Mouse (Mus musculus): ENCODE measurements around the gene Susd6.
"Not testable (repeated sequence)": the region's sequence is repeated elsewhere in the genome, so short reads cannot be mapped to it uniquely, and the experiment has no call there.

Gene Susd6

DNA sequence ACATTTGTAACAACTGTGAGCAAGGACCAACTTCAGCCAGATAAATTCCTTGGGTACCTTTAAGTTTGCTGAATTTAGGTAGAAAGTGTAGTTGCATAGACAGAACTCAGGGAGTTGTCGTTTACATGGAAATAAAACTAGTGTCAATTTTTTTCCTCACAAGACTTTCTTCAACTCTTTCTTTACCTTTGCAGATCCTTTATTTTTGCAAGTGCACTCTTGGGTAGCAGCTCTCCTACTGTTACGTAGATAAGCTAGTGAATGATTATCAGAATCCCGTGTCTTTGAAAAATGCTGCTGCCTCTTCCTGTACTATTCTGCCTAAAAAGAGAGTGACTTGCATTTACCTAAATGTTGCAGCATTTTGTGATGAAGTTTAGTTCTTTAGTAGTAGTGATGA is 24.2 kb downstream of the Susd6 start:
- DNase-seq: no peak

DNA sequence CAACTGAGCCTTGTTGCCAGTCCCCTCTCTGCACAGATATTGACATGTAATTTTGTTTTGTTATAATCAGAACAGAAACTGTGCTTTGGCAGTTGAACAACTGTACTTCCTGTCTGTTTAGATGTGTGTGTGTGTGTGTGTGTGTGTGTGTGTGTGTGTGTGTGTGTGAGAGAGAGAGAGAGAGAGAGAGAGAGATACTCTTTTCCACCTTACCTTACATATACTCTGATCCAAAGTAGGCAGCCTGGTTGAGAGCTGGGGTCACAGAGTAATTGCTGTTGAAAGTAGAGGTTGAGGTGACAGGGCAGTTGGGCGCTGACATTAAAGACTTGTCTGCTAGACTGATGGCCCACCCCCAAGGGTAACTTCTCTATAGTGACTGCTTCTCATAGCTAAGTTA is 25.0 kb downstream of the Susd6 start:
- peak; percentile 54 for DNase-seq

DNA sequence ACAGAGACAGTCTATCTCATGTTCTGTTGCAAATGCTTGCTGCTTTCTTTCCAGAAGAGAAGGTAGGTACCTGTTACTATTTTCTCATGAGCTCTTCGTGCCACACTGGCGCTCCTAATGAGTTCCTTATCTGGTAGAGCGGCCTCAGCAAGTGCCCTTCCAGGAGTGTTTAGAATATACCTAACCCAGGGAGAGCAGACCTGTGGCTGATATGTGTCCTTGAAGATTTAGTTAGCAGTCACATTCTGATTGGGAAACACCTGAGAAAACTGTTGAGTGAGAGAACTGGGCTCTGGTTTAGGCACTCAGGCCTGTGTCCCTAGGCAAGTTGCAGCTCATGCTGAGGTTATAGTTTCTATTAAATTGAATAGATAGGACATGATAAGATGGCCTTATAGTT is 25.6 kb downstream of the Susd6 start:
- no peak for DNase-seq

DNA sequence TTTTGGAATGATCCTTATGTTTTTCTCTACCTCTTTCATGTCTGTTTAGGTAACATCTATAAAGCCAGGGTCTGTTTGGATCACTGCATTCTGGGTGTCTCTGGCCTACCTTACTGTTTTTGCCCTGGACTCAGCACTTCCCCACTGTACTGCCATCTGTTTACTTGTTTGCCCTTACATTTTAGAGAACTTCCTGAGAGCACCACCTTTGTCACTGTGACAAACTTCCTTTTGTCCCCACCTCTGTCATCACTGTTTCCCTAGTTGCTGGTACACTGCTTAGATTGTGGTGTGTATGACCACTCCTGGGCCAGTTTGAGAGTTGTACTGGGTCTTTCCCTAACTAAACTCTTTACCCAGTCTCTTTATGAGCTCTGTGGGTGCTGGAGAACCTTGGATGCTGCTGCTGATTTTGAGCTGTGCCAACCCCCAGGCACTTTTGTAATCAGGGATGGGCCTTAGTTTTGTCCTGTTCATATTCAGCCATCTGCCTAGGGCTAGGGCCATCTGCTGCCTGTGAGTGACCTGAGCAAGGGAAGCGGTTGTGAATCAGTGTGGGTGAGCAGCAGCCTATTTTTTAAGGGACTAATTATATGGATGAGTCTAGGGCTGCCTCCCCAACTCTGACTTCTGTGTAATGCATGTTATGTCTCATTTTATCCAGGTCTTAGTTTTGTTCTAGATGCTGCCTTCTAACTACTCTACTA is 26.2 kb downstream of the Susd6 start:
- peak; percentile 97 for DNase-seq

DNA sequence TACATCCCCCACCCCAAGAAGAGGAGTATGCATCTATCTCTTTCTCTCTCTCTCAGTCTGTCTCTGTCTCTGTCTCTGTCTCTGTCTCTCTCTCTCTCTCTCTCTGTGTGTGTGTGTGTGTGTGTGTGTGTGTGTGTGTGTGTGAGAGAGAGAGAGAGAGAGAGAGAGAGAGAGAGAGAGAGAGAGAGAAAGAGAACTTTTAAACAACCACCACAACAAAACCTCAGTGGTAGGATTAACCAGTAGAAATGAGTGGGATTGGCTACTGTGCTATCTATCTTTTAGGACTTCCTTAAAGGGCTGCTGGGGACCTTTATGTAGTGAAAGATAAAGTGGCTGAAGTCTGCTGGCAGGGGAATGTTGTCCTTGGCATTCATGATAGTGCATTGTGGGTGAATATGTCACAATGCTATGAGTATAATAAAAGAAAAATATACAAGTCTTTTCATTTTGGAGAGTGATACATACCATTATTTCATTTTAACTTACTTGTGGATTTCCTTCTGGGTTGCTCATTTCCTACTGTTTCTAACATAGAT is 27.5 kb downstream of the Susd6 start:
- DNase-seq: no peak

DNA sequence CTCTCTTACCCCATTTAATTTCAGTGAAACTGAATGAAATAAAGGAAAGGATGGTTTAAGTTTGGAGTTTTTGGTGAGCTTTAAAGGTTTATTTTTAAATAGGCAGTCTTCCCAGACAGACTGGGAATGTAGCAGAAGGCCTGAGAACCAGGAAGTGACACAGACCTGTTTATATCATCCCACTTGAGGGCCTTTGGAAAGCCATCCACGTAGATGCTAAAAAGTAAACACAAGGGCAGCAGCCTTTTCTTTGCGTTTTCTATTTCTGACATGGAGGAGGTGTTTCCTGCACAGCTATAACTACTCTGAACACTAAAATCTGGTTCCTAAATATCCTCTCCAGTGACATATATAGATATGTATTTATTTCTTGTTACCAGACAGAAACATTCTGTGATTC is 28.7 kb downstream of the Susd6 start:
- not testable (repeated sequence) for DNase-seq

DNA sequence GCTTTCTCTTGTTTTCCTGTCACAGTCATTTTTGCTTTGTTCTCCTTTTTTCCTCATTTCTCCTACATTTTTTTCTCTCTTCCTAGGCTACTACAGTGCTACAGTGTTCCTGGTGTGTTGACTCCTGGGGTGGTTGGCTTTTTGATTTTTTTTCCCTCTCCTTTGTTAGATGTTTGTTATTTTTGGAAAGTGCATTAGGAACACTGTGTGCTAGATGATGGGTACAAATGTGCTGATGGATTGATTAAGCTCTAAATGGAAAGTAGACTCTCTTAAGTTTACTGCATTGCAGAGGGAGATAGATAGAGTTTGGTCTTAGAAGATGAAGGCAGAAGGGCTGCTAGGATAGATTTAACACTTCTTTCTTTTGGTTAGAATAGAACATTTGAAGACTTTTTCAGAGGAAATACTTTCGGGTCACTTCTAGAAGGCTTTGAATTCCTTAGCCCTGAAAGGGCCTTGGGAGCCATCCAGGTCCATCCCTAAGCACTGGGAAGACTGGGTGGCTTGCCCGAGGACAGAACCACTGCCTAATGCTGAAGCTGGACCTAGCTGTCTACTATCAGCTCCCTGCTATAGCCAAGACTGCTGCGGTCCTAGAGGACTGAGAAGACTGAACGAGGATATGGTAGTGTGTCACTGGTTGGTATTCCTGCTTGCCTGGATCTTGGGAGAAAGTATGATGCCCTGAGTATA is 31.1 kb downstream of the Susd6 start:
- no peak for DNase-seq

DNA sequence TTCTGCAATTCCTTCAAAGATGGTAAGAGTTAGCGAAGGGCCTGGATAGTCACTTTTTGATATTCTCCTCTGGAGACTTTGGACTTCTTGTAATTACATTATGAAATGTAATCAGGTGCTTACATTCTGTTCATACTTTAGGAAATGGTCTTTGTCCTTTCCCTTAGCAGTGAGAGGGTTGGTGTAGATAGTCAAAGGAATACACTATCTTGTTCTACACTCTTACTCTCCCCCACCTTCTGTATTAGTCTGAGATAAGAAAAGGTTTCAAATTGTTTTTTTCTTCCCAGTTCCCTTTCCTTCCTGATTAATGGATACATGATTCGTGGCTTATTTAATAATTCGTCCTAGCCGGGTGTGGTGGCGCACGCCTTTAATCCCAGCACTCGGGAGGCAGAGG is 32.2 kb downstream of the Susd6 start:
- no peak for DNase-seq

DNA sequence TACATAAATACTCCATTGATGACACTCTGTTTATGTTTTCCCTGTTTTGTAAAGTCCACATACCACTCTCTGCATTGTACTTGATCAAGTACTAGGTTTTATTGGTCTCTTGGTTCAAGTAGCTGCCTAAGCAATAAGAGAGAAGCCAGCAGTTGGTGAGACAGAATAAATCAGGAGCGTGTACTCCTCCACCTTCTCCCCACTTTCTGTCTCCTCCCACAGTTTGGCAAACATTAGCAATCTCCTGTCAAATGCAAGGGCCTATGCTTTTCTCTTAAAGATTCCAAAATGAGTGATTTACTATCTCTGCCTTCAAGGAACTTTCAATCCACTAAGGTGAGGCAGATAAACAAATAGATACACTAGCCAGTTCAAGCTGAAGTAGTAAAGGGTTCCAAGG is 33.9 kb downstream of the Susd6 start:
- DNase-seq: no peak

DNA sequence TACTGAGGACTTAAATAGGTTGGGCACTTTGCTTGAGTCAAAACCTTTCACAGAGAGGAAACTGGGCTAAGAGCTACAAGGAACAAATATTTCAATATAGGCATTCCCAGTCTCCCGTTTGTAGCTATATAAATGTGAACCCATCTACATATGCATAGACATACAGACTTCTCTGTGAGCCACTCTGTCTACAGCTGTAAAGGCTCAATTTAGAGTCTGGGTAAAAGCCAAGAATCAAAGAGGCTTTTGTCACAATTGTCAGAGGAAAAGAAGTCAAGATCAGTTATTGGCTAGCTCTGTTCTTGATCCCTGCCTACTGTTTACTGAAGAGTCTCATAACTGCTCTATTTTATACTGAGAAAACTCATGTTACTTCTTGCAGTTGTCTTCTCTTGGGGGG is 36.1 kb downstream of the Susd6 start:
- no peak for DNase-seq

DNA sequence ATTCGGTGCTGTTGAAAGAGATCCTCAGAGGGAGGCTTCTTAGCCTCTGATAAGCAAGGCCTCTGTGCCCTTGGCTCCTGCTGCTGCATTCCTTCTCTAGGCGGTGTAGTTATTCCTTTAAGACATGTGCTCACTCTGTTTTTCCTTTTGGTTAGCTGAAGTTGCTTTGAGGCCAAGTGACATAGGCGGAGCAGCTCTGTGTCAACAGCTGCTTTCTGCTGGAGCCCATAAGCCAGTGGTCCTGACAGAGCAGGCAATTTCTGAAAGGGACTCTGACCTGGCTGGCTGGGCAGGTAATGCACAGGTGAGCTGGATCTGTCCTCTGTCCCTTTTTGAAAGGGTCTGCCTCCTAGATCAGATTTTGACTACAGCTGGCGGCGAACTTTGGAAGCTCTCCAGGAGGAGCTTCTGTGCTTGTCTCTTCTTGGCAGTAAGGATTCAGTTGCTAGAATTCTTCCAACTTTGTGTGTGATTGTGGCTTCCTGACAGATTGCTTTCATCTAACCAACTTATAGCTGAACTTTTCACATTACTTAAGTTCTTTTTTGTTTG is 37.2 kb downstream of the Susd6 start:
- DNase-seq: peak; percentile 61

DNA sequence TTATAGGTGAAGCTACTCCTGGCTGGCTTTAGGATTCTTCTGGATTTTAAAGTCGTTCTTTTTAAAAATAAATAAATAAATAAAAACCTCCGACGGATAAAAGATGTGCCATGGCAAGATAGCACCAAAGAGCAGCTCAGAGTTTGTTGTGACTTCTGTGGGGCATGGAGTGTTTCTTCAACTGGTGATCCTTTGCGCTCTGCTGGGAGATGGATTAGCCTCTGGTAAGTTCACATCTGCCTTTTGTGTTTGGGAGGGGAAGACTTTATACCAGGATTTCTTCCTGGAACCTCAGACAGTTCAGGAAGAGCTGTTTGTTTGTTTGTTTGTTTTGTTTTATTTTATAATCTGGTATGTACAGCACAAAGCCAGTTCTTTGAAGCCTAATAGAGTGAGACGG is 37.7 kb downstream of the Susd6 start:
- no peak for DNase-seq

DNA sequence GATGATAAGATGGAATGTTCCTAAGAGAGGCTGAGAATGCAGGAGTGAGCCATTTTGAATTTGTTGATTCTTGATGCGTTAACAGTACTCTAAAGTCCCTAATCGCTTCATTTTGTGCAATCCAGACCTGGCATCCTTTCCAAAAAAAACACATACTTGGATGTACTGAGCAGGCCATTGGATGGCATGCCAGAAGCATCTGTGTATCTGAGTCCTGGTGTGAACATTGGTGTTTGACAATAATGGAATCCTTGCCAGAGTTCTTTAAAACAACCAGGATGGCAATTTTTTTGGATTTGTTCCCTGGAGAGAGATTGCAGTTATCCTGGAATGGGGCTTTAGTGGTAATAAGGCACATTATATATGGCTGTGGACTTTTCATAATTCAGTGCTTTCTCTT is 38.6 kb downstream of the Susd6 start:
- DNase-seq: no peak

DNA sequence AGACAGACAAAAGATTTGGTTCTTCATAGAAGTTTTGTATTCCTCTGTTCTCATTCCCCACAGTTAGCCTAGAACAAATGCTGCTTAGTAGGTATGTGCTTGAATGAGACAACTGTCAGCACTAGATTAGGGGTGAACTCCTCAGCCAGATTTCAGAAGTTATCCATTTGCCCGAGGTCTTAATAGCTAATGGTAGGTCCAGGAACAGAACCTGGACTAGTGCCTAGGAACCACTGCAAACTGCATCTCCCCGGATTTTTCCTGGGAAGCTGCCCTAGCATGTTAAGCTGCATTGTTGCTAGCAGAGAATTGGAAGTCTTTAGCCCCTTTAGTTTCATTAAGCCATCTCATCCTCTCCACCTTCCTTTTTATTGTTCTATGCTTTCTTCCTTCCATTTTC is 39.9 kb downstream of the Susd6 start:
- DNase-seq: no peak

DNA sequence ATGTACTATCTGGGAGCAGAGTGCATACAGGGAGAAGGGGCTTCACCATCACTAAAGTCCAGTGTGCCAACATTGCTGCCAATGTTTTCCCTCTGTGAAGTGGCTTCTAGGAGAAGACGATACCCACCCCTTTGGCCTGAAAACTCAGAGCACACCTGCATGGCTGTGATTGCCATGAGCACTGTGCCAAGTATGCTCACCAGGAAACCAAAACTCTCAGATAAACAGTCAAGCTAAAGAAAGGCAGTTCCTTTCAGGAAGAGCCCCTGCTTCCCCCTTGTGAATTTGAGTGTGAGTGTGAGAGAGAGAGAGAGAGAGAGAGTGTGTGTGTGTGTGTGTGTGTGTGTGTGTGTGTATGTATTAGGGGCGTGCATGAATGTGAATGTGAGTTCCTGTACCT is 40.5 kb downstream of the Susd6 start:
- DNase-seq: no peak

DNA sequence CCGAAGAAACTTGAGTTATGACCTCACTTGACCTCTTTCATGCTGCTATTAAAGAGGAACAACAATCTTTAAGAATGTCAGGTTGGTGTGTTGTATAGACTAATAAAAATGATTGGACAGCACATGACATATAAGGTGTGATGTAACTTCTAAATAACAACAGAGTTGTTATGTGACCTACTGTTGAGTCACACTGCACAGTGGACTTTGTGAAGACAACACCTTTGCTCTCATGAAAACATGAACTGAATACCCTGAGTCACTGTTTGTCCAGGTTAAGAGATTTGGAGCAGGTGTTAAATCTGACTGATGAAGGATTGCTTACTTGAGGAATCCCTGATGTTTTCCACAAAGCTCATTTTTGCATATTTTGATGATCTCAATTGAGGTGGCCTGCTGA is 42.0 kb downstream of the Susd6 start:
- DNase-seq: no peak

DNA sequence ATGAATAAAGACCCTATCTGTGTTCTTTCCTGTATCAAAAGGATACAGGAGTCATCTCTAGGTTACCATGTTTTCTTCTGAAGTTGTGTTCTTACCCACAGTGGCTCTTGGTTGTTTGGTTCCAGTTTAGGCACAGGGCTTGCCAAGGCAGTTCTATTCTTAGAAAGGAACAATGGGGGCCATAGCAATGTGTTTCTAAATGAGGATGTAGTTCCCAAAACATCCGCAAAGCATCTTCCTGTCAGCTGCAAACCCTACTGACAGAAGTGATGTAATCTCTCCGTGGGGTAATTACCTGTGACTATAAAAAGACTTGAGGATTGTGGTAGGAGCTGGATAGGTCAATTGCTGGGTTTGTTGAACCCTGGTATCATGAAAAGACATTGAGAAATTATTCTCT is 43.2 kb downstream of the Susd6 start:
- DNase-seq: no peak

DNA sequence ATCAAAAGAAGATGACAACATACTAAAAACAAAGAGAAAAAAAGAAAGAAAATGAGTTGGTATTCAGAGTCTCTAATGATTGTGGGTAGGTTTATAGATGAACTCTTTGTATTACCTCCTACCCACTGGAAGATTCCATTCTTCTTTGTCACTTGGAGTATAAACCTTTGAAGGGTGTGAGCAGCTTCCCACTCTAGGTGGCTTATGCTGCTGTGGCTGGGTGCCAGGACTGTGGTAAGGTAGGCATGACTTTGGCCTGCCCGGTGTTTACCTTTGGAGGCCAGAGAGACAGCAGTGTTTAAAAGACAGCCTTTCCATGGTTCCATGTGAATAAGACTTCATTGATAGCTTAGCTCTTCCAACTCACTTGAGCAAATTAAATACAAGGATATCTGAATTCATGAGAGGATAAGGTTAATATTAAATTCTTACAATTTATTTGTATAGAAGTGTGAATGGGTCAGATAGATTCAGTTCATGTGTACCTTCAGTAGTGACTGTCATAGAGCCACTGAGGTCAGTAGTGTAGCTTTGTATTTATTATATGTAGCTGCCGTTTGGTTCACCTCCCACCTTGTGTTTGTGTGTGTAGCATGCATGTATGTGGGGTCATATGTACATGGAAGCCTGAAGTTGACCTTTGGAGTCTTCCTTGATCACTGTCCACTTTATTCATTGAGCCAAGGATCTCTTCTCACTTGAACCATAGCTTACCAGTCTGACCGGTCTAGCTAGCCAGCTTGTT is 44.0 kb downstream of the Susd6 start:
- peak; percentile 76 for DNase-seq

DNA sequence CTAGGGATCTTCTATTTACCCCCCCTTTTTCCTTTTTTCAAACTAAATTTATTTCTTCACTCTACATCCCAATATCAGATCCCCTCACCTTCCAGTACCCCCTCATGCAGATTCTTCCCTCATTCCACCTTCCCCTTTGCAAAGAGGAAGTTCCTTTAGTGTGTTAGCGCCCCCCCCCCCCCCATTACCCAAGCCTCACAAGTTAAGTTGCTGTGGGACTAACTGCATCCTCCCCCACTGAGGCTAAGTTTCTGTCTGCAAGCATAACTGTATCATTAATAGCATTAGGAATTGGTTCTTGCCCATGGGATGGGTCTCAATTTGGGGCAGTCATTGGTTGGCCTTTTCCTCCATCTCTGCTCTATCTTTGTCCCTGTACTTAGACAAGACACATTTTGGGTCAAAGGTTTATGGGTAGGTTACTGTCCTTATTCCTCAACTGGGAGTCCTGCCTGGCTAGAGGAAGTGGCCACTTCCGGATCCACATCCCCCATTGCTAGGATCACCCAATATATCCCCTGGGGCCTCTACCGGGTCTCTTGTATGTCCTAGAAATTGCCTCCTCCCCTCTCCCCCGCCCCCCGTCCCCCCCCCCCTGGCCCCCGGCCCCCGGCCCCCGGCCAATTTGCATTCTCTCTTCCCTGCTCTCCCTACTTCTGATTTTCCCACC is 44.7 kb downstream of the Susd6 start:
- no peak for DNase-seq

DNA sequence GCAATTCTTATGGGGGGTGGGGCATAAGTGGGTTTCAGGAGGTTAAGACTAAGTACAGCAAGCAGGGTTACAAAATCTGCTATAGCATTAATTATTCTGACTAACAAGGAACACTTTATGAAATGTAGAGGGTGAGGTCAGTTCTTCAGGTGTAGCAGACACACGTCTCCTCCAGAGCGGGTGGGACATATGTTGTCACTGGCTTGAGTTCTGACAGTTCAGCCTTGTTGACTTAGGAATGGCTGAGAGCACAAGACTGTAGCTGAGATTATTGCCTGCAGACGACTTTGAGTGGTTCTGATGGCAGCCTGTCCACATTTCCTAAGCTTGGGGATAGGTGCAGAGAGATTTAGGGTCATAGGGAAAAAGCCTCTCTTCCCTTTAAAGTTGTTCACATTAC is 47.3 kb downstream of the Susd6 start:
- no peak for DNase-seq

DNA sequence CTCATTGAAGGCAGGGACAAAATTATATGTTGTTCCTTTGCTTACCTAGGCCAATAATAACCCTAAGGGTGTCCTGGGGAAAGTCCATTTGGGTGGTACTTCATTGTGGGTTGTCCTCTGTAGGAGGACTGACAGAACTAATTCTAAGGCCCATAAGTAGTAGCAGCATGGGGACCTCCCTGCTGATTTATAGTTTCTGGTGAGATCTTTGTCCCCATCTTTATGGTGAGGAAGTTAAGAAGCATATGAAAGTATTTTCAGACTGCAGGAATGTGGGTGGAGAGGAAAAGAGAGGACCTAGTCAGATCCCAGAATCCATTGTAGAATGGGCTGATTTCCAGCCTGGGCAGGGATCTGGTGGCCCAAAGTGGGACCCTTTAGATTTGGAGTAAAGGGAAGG is 48.0 kb downstream of the Susd6 start:
- DNase-seq: no peak

DNA sequence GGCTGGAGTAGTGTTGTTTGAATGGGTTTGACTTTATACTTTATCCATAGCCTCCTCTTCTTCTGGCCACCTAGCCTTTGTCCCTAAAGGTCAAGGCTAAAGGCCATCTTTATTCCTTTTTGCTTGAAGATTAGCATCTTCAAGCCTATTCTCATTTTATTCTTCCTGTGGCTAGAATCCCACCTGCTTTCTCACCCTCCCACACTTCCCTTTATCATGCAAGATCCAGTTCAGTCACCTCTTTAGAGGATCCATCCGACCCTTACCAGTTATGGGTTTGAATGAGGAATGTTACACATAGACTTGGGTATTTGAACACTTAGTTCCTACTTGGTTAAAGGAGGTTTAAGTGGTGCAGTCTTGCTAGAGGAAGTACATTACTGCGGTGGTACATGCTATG is 48.5 kb downstream of the Susd6 start:
- DNase-seq: no peak

DNA sequence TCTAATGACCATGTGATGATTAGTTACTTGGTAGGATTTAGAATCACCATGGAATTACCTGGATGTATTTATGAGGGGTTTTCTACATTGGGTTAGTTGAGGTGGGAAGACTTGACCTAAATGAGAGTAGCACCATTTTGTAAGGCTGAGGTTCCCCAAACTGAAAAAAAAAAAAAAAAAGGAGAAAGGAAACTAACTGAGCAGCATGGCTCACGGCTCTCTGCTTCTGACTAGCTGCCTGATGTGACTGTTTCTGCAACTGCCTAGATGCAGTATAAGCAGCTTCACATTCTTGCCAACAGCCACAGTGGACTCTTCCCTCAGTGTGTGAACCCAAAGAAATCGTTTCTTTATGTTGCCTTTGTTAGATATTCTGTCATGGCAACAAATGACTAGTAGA is 49.3 kb downstream of the Susd6 start:
- DNase-seq: no peak

All from cerebellum, adult 9-10 months (tissue).